ENCODE assay signal across 34 mouse cellular contexts in genomic region chr4:148004361-148004760, GRCm38 (mm10). TPM values are rescaled to one million over a fixed set of nuclear protein-coding genes. Genes with fewer than 3 reads are reported as not detected.
DNase-seq lines count a peak whose midpoint lies in the region; ATAC-seq lines count a peak whose summit lies in the region.
"Had no signal": no experiment of that assay in that cellular context is flagged by ENCODE, and none has a peak within 500 bp of the region (broad histone marks: within the 10 kb centered on the region; RNA-seq: fewer than 3 reads in every experiment).

No protein-coding gene starts in this region.

- no peak overlapping the region for H3K4me2 ChIP-seq in heart, embryonic 11.5 days
- H3K4me2 ChIP-seq: forebrain, embryonic 13.5 days; hindbrain, embryonic 15.5 days; limb, embryonic 12.5 days; midbrain, embryonic 13.5 days had no signal

- peaks cover 27% of the 10 kb centered on the region for H3K36me3 ChIP-seq in heart, embryonic 11.5 days (ENCODE audit: control insufficient read depth, insufficient read depth, low read length)

- no peak overlapping the region for H3K4me3 ChIP-seq in heart, embryonic 11.5 days (ENCODE audit: low read depth, low read length)
- H3K4me3 ChIP-seq: forebrain, embryonic 13.5 days; hindbrain, embryonic 10.5 days; hindbrain, embryonic 15.5 days; limb, embryonic 12.5 days; megakaryocyte, embryonic 14.5 days; midbrain, embryonic 13.5 days had no signal

- H3K27me3 ChIP-seq in heart, embryonic 11.5 days (ENCODE audit: control insufficient read depth, insufficient read depth, low read length): 0 out of 2 replicates have a peak, but pooled peaks cover 2% of the 10 kb centered on the region
- H3K27me3 ChIP-seq: forebrain, embryonic 13.5 days; hindbrain, embryonic 15.5 days; limb, embryonic 12.5 days; midbrain, embryonic 13.5 days had no signal

- no peaks in the 10 kb centered on the region for H3K9me3 ChIP-seq in heart, embryonic 11.5 days (replicated peaks; ENCODE audit: control insufficient read depth, low read length)
- H3K9me3 ChIP-seq: forebrain, embryonic 13.5 days; G1E; hindbrain, embryonic 10.5 days; hindbrain, embryonic 15.5 days; limb, embryonic 12.5 days; megakaryocyte, embryonic 14.5 days; midbrain, embryonic 13.5 days had no signal

- ATAC-seq in heart, embryonic 11.5 days (replicated peaks; ENCODE audit: insufficient number of reproducible peaks, low FRiP score, low TSS enrichment): no peak
- ATAC-seq: forebrain, embryonic 13.5 days; inflammation-experienced regulatory T-cells, adult 6 months; midbrain, embryonic 13.5 days had no signal

- DNase-seq in adrenal gland, adult (ENCODE audit: inconsistent age in 2 of 2, low spot score in 1 of 2): peak; percentile 74 to 88
- DNase-seq in adrenal gland, postnatal 4 days (ENCODE audit: low spot score in 2 of 2): no peak
- DNase-seq in heart, adult 8-10 months (ENCODE audit: low spot score): peak; percentile 20
- peak; percentile 81 for DNase-seq in adrenal gland, adult 2 months
- DNase-seq in adrenal gland, postnatal 36 days: peak; percentile 71 to 78
- DNase-seq in left cerebral cortex, postnatal 14 days (ENCODE audit: low spot score in 2 of 2): no peak
- no peak for DNase-seq in thymus, postnatal 10 days (ENCODE audit: low spot score in 2 of 2)
- DNase-seq: cerebellum, adult 2 months; cerebellum, postnatal 14 days; gastrocnemius, postnatal 14 days; kidney, adult 18-20 months; kidney, postnatal 10 days; layer of hippocampus, postnatal 36 days; lung, postnatal 36 days; right cerebral cortex, postnatal 14 days had no signal

- peaks cover 5% of the 10 kb centered on the region; the same call in 1 of the 2 replicates for H3K4me1 ChIP-seq in heart, embryonic 11.5 days (ENCODE audit: control insufficient read depth, insufficient read depth, low read length)
- H3K4me1 ChIP-seq: limb, embryonic 12.5 days; megakaryocyte, embryonic 14.5 days had no signal

- intact Hi-C loops in left cerebral cortex, postnatal 14 days (cut with DNase I): no loop called here

- 82% methylated on average over 7 of the region's 7 CpGs for WGBS in heart, embryonic 11.5 days (ENCODE audit: insufficient replicate concordance)

- no peak overlapping the region for H3K9ac ChIP-seq in heart, embryonic 11.5 days (ENCODE audit: low read depth, low read length)
- H3K9ac ChIP-seq: forebrain, embryonic 13.5 days; hindbrain, embryonic 15.5 days; limb, embryonic 12.5 days; midbrain, embryonic 13.5 days had no signal

- H3K27ac ChIP-seq in heart, embryonic 11.5 days (ENCODE audit: low read depth, low read length): no peak overlapping the region; the same call in 1 of the 2 replicates
- H3K27ac ChIP-seq: forebrain, embryonic 13.5 days; hindbrain, embryonic 10.5 days; hindbrain, embryonic 15.5 days; limb, embryonic 12.5 days; midbrain, embryonic 13.5 days had no signal

RNA-seq across cellular contexts. Expression of gene Nppa, which starts 3.8 kb away (rescaled TPM):
- total RNA-seq in adrenal gland, postnatal 4 days (2021): not detected
- 1,000 to 10,000 TPM; 1,499 to 1,940 (median 1,728) TPM for total RNA-seq in heart, adult 8-10 months (2022)
- polyA plus RNA-seq in heart, embryonic 11.5 days (2014; fragmentation: Nextera tagmentation; extraction: Ambion mirVana): 5,496 and 5,973 TPM in 2 replicates
- not detected for total RNA-seq in adrenal gland, adult 2 months (2021)
- not detected in 2 replicates for polyA plus RNA-seq in adrenal gland, adult 2 months (2012; rRNA removed)
- total RNA-seq in adrenal gland, postnatal 36 days (2021): not detected
- 1 to 10 TPM in 1 of 2 experiments, under 1 TPM in 1; 0.53 to 1.3 TPM for total RNA-seq in left cerebral cortex, postnatal 14 days (2021)
- total RNA-seq: G1E; gastrocnemius, postnatal 14 days; granulocyte monocyte progenitor cell, adult 5-6 weeks; layer of hippocampus, postnatal 36 days; liver, adult 2 months; monocyte, adult 5-6 weeks had no signal
- polyA plus RNA-seq: cerebellum, adult 2 months; G1E; inflammation-experienced regulatory T-cells, adult 6 months; liver, adult 2 months; liver, embryonic 16.5 days; small intestine, adult 2 months; testis, adult 2 months had no signal

RNA-seq across cellular contexts. Expression of gene Nppb, which starts 18.8 kb away (rescaled TPM):
- total RNA-seq in adrenal gland, postnatal 4 days (2021): under 1 TPM; 0.39 to 0.56 TPM
- 100 to 1,000 TPM; 107 to 313 (median 216) TPM for total RNA-seq in heart, adult 8-10 months (2022)
- 305 and 336 TPM in 2 replicates for polyA plus RNA-seq in heart, embryonic 11.5 days (2014; fragmentation: Nextera tagmentation; extraction: Ambion mirVana)
- total RNA-seq in adrenal gland, adult 2 months (2021): 1 to 10 TPM in 1 of 2 experiments, not detected in 1; 9.8 TPM
- polyA plus RNA-seq in adrenal gland, adult 2 months (2012; rRNA removed): not detected in 2 replicates
- total RNA-seq in adrenal gland, postnatal 36 days (2021): 1 to 10 TPM in 1 of 2 experiments, not detected in 1; 2.9 TPM
- not detected for total RNA-seq in left cerebral cortex, postnatal 14 days (2021)
- total RNA-seq: G1E; gastrocnemius, postnatal 14 days; granulocyte monocyte progenitor cell, adult 5-6 weeks; layer of hippocampus, postnatal 36 days; liver, adult 2 months; monocyte, adult 5-6 weeks had no signal
- polyA plus RNA-seq: brain, embryonic 14.5 days; cortical plate, adult 2 months; forebrain, embryonic 13.5 days; G1E; hindbrain, embryonic 10.5 days; inflammation-experienced regulatory T-cells, adult 6 months; large intestine, adult 2 months; limb, embryonic 12.5 days; liver, adult 2 months; liver, embryonic 16.5 days; midbrain, embryonic 13.5 days; small intestine, adult 2 months; stomach, embryonic 14.5 days; testis, adult 2 months had no signal

RNA-seq across cellular contexts. Expression of gene Clcn6, which starts 34.3 kb away (rescaled TPM):
- total RNA-seq in adrenal gland, postnatal 4 days (2021): 10 to 100 TPM; 21.0 to 23.6 TPM
- 1 to 10 TPM; 7.1 to 9.8 (median 8.9) TPM for total RNA-seq in heart, adult 8-10 months (2022)
- polyA plus RNA-seq in heart, embryonic 11.5 days (2014; fragmentation: Nextera tagmentation; extraction: Ambion mirVana): 6.3 and 7.3 TPM in 2 replicates
- total RNA-seq in adrenal gland, adult 2 months (2021): 10 to 100 TPM; 10.4 to 12.2 TPM
- polyA plus RNA-seq in adrenal gland, adult 2 months (2012; rRNA removed): 6.5 and 8.6 TPM in 2 replicates
- total RNA-seq in adrenal gland, postnatal 36 days (2021): 10 to 100 TPM; 10.0 to 12.6 TPM
- 10 to 100 TPM; 60.1 to 61.1 TPM for total RNA-seq in left cerebral cortex, postnatal 14 days (2021)

RNA-seq across cellular contexts. Expression of gene Mthfr, which starts 34.5 kb away (rescaled TPM):
- total RNA-seq in adrenal gland, postnatal 4 days (2021): 10 to 100 TPM; 47.0 to 56.6 TPM
- 1 to 10 TPM; 8.0 to 9.8 (median 8.6) TPM for total RNA-seq in heart, adult 8-10 months (2022)
- 8.9 and 10.4 TPM in 2 replicates for polyA plus RNA-seq in heart, embryonic 11.5 days (2014; fragmentation: Nextera tagmentation; extraction: Ambion mirVana)
- 10 to 100 TPM; 29.2 to 39.3 TPM for total RNA-seq in adrenal gland, adult 2 months (2021)
- polyA plus RNA-seq in adrenal gland, adult 2 months (2012; rRNA removed): 30.2 and 38.2 TPM in 2 replicates
- total RNA-seq in adrenal gland, postnatal 36 days (2021): 10 to 100 TPM; 29.0 to 54.7 TPM
- total RNA-seq in left cerebral cortex, postnatal 14 days (2021): 10 to 100 TPM; 24.9 to 28.3 TPM

Comparison
In these comparisons a context has a peak if more than half of its experiments do, and no peak if none do; other contexts are left out.
1. DNase-seq: peak in adrenal gland, adult (2 of 2), heart, adult 8-10 months (single experiment), adrenal gland, adult 2 months (single experiment) and adrenal gland, postnatal 36 days (2 of 2); none in adrenal gland, postnatal 4 days (0 of 2), left cerebral cortex, postnatal 14 days (0 of 2) and thymus, postnatal 10 days (0 of 2).
2. RNA of gene Nppa, which starts 3.8 kb away (total RNA-seq): 1,499 to 1,940 TPM in heart, adult 8-10 months; 0.53 to 1.3 TPM in left cerebral cortex, postnatal 14 days, not detected in adrenal gland, postnatal 4 days, not detected in adrenal gland, adult 2 months and not detected in adrenal gland, postnatal 36 days; every median in the first group is over 100 times any median in the second.
3. RNA of gene Nppb, which starts 18.8 kb away (total RNA-seq): 107 to 313 TPM in heart, adult 8-10 months; 9.8 TPM in adrenal gland, adult 2 months, 2.9 TPM in adrenal gland, postnatal 36 days, 0.39 to 0.56 TPM in adrenal gland, postnatal 4 days and not detected in left cerebral cortex, postnatal 14 days; every median in the first group is over 10 times any median in the second.